Mouse (Mus musculus) MEL (cell line): ENCODE results near the gene Il34. TPM values are rescaled to one million over a fixed set of nuclear protein-coding genes. Genes with fewer than 3 reads are reported as not detected.
A peak's percentile ranks its signal among the peaks of the same experiment; 100 is the strongest.

Source experiments
- DNase-seq: peaks from one replicate; pipeline ENCODE4 v3.0.0; 2011; ENCODE audit warnings: low read depth, low spot score
- H3K27ac ChIP-seq: 2 replicates; pipeline ENCODE4 v1.5.1; 2012; ENCODE audit warnings: low read depth, mild to moderate bottlenecking, control low read depth, low read length, moderate library complexity; ENCODE audit not compliant: control insufficient read depth
- H3K27me3 ChIP-seq, 2 experiments: fragments of 150-350 bp in 1 of 2; sonication (generic) in 1 of 2; 2 replicates each; pipeline ENCODE4 v1.6.1; 2012; ENCODE audit warnings: low read length in 2 of 2, mild to moderate bottlenecking in 2 of 2, improper control_type of control experiment in 1 of 2, moderate library complexity in 1 of 2; ENCODE audit not compliant: insufficient read depth in 2 of 2, control insufficient read depth in 1 of 2
- H3K36me3 ChIP-seq, 2 experiments: 2 replicates each; pipeline ENCODE4 v1.6.1; 2012 to 2014; ENCODE audit warnings: low read length in 2 of 2, improper control_type of control experiment in 1 of 2, inconsistent platforms in 1 of 2, mild to moderate bottlenecking in 1 of 2; ENCODE audit not compliant: insufficient read depth in 2 of 2, control insufficient read depth in 1 of 2
- H3K4me1 ChIP-seq, 2 experiments: fragments of 150-350 bp in 1 of 2; sonication (generic) in 1 of 2; 2 replicates each; pipeline ENCODE4 v1.6.1; 2012; ENCODE audit warnings: low read length in 2 of 2, improper control_type of control experiment in 1 of 2, mild to moderate bottlenecking in 1 of 2; ENCODE audit not compliant: insufficient read depth in 2 of 2, control insufficient read depth in 1 of 2
- H3K4me3 ChIP-seq, 2 experiments: fragments of 150-350 bp in 1 of 2; sonication (generic) in 1 of 2; 2 replicates each; pipeline ENCODE4 v1.5.1; 2012; ENCODE audit warnings: low read depth in 2 of 2, low read length in 2 of 2, mild to moderate bottlenecking in 2 of 2, moderate library complexity in 2 of 2, control low read depth in 1 of 2, improper control_type of control experiment in 1 of 2; ENCODE audit not compliant: control insufficient read depth in 1 of 2, insufficient read depth in 1 of 2
- H3K79me2 ChIP-seq: 2 replicates; pipeline ENCODE4 v1.6.1; 2012; ENCODE audit warnings: mild to moderate bottlenecking, low read length, moderate library complexity; ENCODE audit not compliant: control insufficient read depth, poor library complexity, insufficient read depth
- H3K9ac ChIP-seq: 2 replicates; pipeline ENCODE4 v1.6.1; 2012; ENCODE audit warnings: low read depth, mild to moderate bottlenecking, control low read depth, low read length, moderate library complexity; ENCODE audit not compliant: control insufficient read depth, poor library complexity, severe bottlenecking
- H3K9me3 ChIP-seq: fragments of 150-350 bp; sonication (generic); replicated peaks from 2 replicates; pipeline ENCODE4 v1.6.1; 2012; ENCODE audit warnings: mild to moderate bottlenecking, low read length, improper control_type of control experiment, moderate library complexity; ENCODE audit not compliant: insufficient read depth
- BHLHE40 ChIP-seq: IDR thresholded peaks from 2 replicates; pipeline ENCODE4 v1.6.1; 2012; ENCODE audit warnings: low read depth, mild to moderate bottlenecking, inconsistent platforms, low read length, improper control_type of control experiment, borderline replicate concordance
- CHD1 ChIP-seq: IDR thresholded peaks from 2 replicates; pipeline ENCODE4 v1.6.1; 2012; ENCODE audit warnings: low read depth, mild to moderate bottlenecking, inconsistent platforms, low read length, improper control_type of control experiment
- CHD2 ChIP-seq: IDR thresholded peaks from 2 replicates; pipeline ENCODE4 v1.6.1; 2011; ENCODE audit warnings: low read length, improper control_type of control experiment
- CTCF ChIP-seq, 3 experiments: IDR thresholded peaks in 2 of 3; conservative IDR thresholded peaks in 1 of 3; 2 replicates each; pipeline ENCODE4 v1.5.1; 2011 to 2012; ENCODE audit warnings: low read length in 3 of 3, low read depth in 2 of 3, mild to moderate bottlenecking in 2 of 3, improper control_type of control experiment in 1 of 3, inconsistent platforms in 1 of 3, mixed read lengths in 1 of 3, moderate library complexity in 1 of 3; ENCODE audit not compliant: control insufficient read depth in 1 of 3, insufficient read depth in 1 of 3, poor library complexity in 1 of 3, severe bottlenecking in 1 of 3
- E2F4 ChIP-seq: IDR thresholded peaks from 2 replicates; pipeline ENCODE4 v1.6.1; 2011; ENCODE audit warnings: low read depth, low read length, improper control_type of control experiment, borderline replicate concordance
- ELF1 ChIP-seq: IDR thresholded peaks from 2 replicates; pipeline ENCODE4 v1.6.1; 2014; ENCODE audit warnings: low read depth, mild to moderate bottlenecking, inconsistent platforms, low read length, improper control_type of control experiment, moderate library complexity
- EP300 ChIP-seq, 2 experiments: IDR thresholded peaks; 2 replicates each; pipeline ENCODE4 v1.6.1; 2011; ENCODE audit warnings: improper control_type of control experiment in 2 of 2, low read length in 2 of 2, low read depth in 1 of 2, mild to moderate bottlenecking in 1 of 2
- ETS1 ChIP-seq: IDR thresholded peaks from 2 replicates; pipeline ENCODE4 v1.6.1; 2012; ENCODE audit warnings: low read depth, mild to moderate bottlenecking, inconsistent platforms, low read length, improper control_type of control experiment, moderate library complexity
- GABPA ChIP-seq: IDR thresholded peaks from 2 replicates; pipeline ENCODE4 v1.6.1; 2012; ENCODE audit warnings: low read depth, mild to moderate bottlenecking, inconsistent platforms, low read length, improper control_type of control experiment, moderate library complexity
- GATA1 ChIP-seq: IDR thresholded peaks from 2 replicates; pipeline ENCODE4 v1.6.1; 2011; ENCODE audit warnings: low read depth, low read length, improper control_type of control experiment
- HCFC1 ChIP-seq: IDR thresholded peaks from 2 replicates; pipeline ENCODE4 v1.6.1; 2012; ENCODE audit warnings: low read depth, mild to moderate bottlenecking, inconsistent platforms, low read length, improper control_type of control experiment, moderate library complexity
- JUND ChIP-seq: IDR thresholded peaks from 2 replicates; pipeline ENCODE4 v1.6.1; 2011; ENCODE audit warnings: low read depth, mild to moderate bottlenecking, improper control_type of control experiment, low read length
- KAT2A ChIP-seq: conservative IDR thresholded peaks from 2 replicates; pipeline ENCODE4 v1.6.1; 2012; ENCODE audit warnings: low read depth, low read length, improper control_type of control experiment, inconsistent platforms
- MAFK ChIP-seq: IDR thresholded peaks from 2 replicates; pipeline ENCODE4 v1.6.1; 2011; ENCODE audit warnings: low read depth, mild to moderate bottlenecking, low read length, improper control_type of control experiment, borderline replicate concordance
- MAX ChIP-seq: IDR thresholded peaks from 2 replicates; pipeline ENCODE4 v1.6.1; 2011; ENCODE audit warnings: low read length, improper control_type of control experiment
- MAZ ChIP-seq: IDR thresholded peaks from 2 replicates; pipeline ENCODE4 v1.6.1; 2012; ENCODE audit warnings: low read depth, mild to moderate bottlenecking, inconsistent platforms, low read length, improper control_type of control experiment
- MEF2A ChIP-seq: IDR thresholded peaks from 2 replicates; pipeline ENCODE4 v1.6.1; 2014; ENCODE audit warnings: low read depth, mild to moderate bottlenecking, inconsistent platforms, low read length, improper control_type of control experiment; ENCODE audit not compliant: poor library complexity, insufficient replicate concordance, severe bottlenecking; ENCODE audit errors: extremely low read depth
- MXI1 ChIP-seq: IDR thresholded peaks from 2 replicates; pipeline ENCODE4 v1.6.1; 2011; ENCODE audit warnings: mild to moderate bottlenecking, low read depth, low read length, improper control_type of control experiment
- MYB ChIP-seq: IDR thresholded peaks from 2 replicates; pipeline ENCODE4 v1.6.1; 2011; ENCODE audit warnings: mild to moderate bottlenecking, low read depth, low read length, improper control_type of control experiment
- MYC ChIP-seq: IDR thresholded peaks from 2 replicates; pipeline ENCODE4 v1.6.1; 2011; ENCODE audit warnings: low read depth, mild to moderate bottlenecking, low read length, improper control_type of control experiment, moderate library complexity
- NELFE ChIP-seq: IDR thresholded peaks from 2 replicates; pipeline ENCODE4 v1.6.1; 2011; ENCODE audit warnings: low read depth, low read length, improper control_type of control experiment
- NRF1 ChIP-seq: IDR thresholded peaks from 2 replicates; pipeline ENCODE4 v1.6.1; 2014; ENCODE audit warnings: low read depth, mild to moderate bottlenecking, inconsistent platforms, low read length, improper control_type of control experiment, moderate library complexity; ENCODE audit not compliant: poor library complexity, insufficient read depth, severe bottlenecking
- POLR2A ChIP-seq, 2 experiments: IDR thresholded peaks; 2 replicates each; pipeline ENCODE4 v1.6.1; 2011 to 2012; ENCODE audit warnings: low read length in 2 of 2, mild to moderate bottlenecking in 2 of 2, control low read depth in 1 of 2, improper control_type of control experiment in 1 of 2, low read depth in 1 of 2, moderate library complexity in 1 of 2; ENCODE audit not compliant: control insufficient read depth in 1 of 2, insufficient read depth in 1 of 2, poor library complexity in 1 of 2
- POLR2AphosphoS2 ChIP-seq: IDR thresholded peaks from 2 replicates; pipeline ENCODE4 v1.6.1; 2011; ENCODE audit warnings: low read length, improper control_type of control experiment
- POLR2AphosphoS5 ChIP-seq: IDR thresholded peaks from 2 replicates; pipeline ENCODE4 v1.6.1; 2012; ENCODE audit warnings: low read depth, borderline replicate concordance, mild to moderate bottlenecking, inconsistent platforms, low read length, moderate library complexity, mixed read lengths
- RAD21 ChIP-seq: IDR thresholded peaks from 2 replicates; pipeline ENCODE4 v1.6.1; 2011; ENCODE audit warnings: mild to moderate bottlenecking, low read depth, low read length, improper control_type of control experiment
- RCOR1 ChIP-seq: IDR thresholded peaks from 2 replicates; pipeline ENCODE4 v1.6.1; 2012; ENCODE audit warnings: low read depth, mild to moderate bottlenecking, inconsistent platforms, low read length, improper control_type of control experiment
- SIN3A ChIP-seq: IDR thresholded peaks from 2 replicates; pipeline ENCODE4 v1.6.1; 2012; ENCODE audit warnings: low read length, improper control_type of control experiment, inconsistent platforms
- SMC3 ChIP-seq: IDR thresholded peaks from 2 replicates; pipeline ENCODE4 v1.6.1; 2011; ENCODE audit warnings: low read depth, low read length, improper control_type of control experiment
- TAL1 ChIP-seq: IDR thresholded peaks from 2 replicates; pipeline ENCODE4 v1.6.1; 2012; ENCODE audit warnings: mild to moderate bottlenecking, inconsistent platforms, low read length, moderate library complexity, mixed read lengths
- TBP ChIP-seq: IDR thresholded peaks from 2 replicates; pipeline ENCODE4 v1.8.0; 2011; ENCODE audit warnings: low read depth, low read length, improper control_type of control experiment
- TCF12 ChIP-seq: IDR thresholded peaks from 2 replicates; pipeline ENCODE4 v1.6.1; 2014; ENCODE audit warnings: low read depth, mild to moderate bottlenecking, inconsistent platforms, low read length, improper control_type of control experiment, moderate library complexity
- UBTF ChIP-seq: IDR thresholded peaks from 2 replicates; pipeline ENCODE4 v1.6.1; 2012; ENCODE audit warnings: low read depth, mild to moderate bottlenecking, inconsistent platforms, low read length, improper control_type of control experiment, moderate library complexity, borderline replicate concordance; ENCODE audit not compliant: insufficient read depth
- USF1 ChIP-seq: IDR thresholded peaks from 2 replicates; pipeline ENCODE4 v1.6.1; 2014; ENCODE audit warnings: low read depth, mild to moderate bottlenecking, inconsistent platforms, low read length, improper control_type of control experiment, moderate library complexity
- ZC3H11A ChIP-seq: IDR thresholded peaks from 2 replicates; pipeline ENCODE4 v1.6.1; 2012; ENCODE audit warnings: low read depth, mild to moderate bottlenecking, inconsistent platforms, low read length, improper control_type of control experiment
- ZKSCAN1 ChIP-seq: IDR thresholded peaks from 2 replicates; pipeline ENCODE4 v1.6.1; 2012; ENCODE audit warnings: low read depth, mild to moderate bottlenecking, inconsistent platforms, low read length, improper control_type of control experiment, moderate library complexity
- ZMIZ1 ChIP-seq: IDR thresholded peaks from 2 replicates; pipeline ENCODE4 v1.6.1; 2012; ENCODE audit warnings: low read depth, mild to moderate bottlenecking, inconsistent platforms, low read length, improper control_type of control experiment, moderate library complexity
- ZNF384 ChIP-seq: IDR thresholded peaks from 2 replicates; pipeline ENCODE4 v1.6.1; 2012; ENCODE audit warnings: low read depth, mild to moderate bottlenecking, inconsistent platforms, low read length, improper control_type of control experiment
- polyA plus RNA-seq, 2 experiments: library from polyadenylated mRNA; stranded (reverse) in 1 of 2; unstranded in 1 of 2; fragments of >175 nt in 1 of 2; fragments of >200 nt in 1 of 2; gene quantifications; 2 replicates each; pipeline versions ENCODE4 v1.2.1 to v1.2.4; 2012; ENCODE audit warnings: low replicate concordance in 2 of 2, low read depth in 1 of 2; ENCODE audit not compliant: insufficient read length in 2 of 2, insufficient read depth in 1 of 2, missing spikeins in 1 of 2
- total RNA-seq: library from RNA; depleted of rRNA; stranded (reverse); fragments of 300-350 nt; gene quantifications from 2 replicates; pipeline ENCODE4 v1.2.3, GENCODE M21; 2012

Il34 gene
- total and polyA plus RNA-seq, 3 experiments = 0.12 to 0.18 TPM; not detected in 1

DNA sequence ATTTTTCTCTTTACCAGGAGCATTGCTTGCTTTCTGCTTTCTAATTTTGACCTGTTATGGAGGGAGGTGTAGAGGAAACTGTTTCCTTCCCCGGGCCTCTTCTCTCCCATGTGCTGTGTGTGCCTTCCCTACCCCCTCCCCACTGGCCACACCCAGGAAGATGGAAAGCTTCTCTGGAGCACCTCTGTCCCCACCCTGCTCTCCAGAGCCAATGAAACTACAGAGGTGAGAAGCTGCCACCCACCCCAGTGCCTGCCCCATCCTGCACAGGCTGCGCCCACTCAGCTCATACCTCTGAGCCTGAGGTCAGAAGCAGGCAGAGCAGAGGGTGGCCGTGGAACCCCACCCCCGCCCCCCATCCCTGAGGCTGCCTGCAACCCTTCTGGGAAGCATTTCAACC lies 51.0 kb downstream of the Il34 start:
- Histone ChIP-seq H3K4me1 (peaks cover 0 to 29% of the 10 kb centered on the region in 2 experiments; a peak in 3 of 4 replicates), H3K9ac (peak overlapping the region; percentile 70), H3K9me3 (no peaks in the 10 kb centered on the region), H3K27me3 (no peaks in the 10 kb centered on the region), H3K36me3 (peaks cover 0 to 7% of the 10 kb centered on the region in 2 experiments; a peak in 2 of 4 replicates), H3K79me2 (no peaks in the 10 kb centered on the region; the same call in 1 of the 2 replicates), H3K27ac (peak overlapping the region; percentile 38; the same call in 1 of the 2 replicates), H3K4me3 (peak overlapping the region; percentile 18; a peak in 3 of 4 replicates)
- DNase-seq = peak; percentile 83
- TF ChIP-seq JUND (no peak), ELF1 (no peak), MAZ (peak; percentile 33; the same call in 1 of the 2 replicates), ZC3H11A (no peak), GATA1 (no peak), SIN3A (peak; percentile 35; the same call in 1 of the 2 replicates), EP300 (IDR thresholded peaks at IDR 0.05; ENCODE audit: low read depth in 1 of 2, low read length in 2 of 2) (no peak), TAL1 (no peak), MXI1 (no peak; the same call in 1 of the 2 replicates), ETS1 (no peak), RCOR1 (no peak), ZKSCAN1 (no peak), CHD2 (no peak), HCFC1 (peak; percentile 39; the same call in 1 of the 2 replicates), KAT2A (no peak), ZMIZ1 (no peak), POLR2AphosphoS2 (0 out of 2 replicates have a peak, but pooled peaks have one; percentile 55), TBP (0 out of 2 replicates have a peak, but pooled peaks have one; percentile 33), NELFE (peak; percentile 59), MYC (peak; percentile 78; the same call in 1 of the 2 replicates), USF1 (no peak), GABPA (no peak), POLR2A (IDR thresholded peaks at IDR 0.05; ENCODE audit: control insufficient read depth in 1 of 2, insufficient read depth in 1 of 2, low read depth in 1 of 2, low read length in 2 of 2, poor library complexity in 1 of 2) (peak; percentile 25 to 69; a peak in 2 of 4 replicates), MAFK (no peak), TCF12 (no peak), SMC3 (no peak), ZNF384 (no peak), RAD21 (no peak), POLR2AphosphoS5 (no peak), E2F4 (no peak), MYB (no peak), UBTF (no peak), CHD1 (no peak), MEF2A (no peak), BHLHE40 (no peak), NRF1 (no peak), CTCF (IDR thresholded peaks at IDR 0.05 in 2 of 3, conservative IDR thresholded peaks at IDR 0.05 in 1 of 3; ENCODE audit: control insufficient read depth in 1 of 3, insufficient read depth in 1 of 3, low read depth in 2 of 3, low read length in 3 of 3, poor library complexity in 1 of 3, severe bottlenecking in 1 of 3) (no peak), MAX (peak; percentile 69)
